In the genomic region with DNA sequence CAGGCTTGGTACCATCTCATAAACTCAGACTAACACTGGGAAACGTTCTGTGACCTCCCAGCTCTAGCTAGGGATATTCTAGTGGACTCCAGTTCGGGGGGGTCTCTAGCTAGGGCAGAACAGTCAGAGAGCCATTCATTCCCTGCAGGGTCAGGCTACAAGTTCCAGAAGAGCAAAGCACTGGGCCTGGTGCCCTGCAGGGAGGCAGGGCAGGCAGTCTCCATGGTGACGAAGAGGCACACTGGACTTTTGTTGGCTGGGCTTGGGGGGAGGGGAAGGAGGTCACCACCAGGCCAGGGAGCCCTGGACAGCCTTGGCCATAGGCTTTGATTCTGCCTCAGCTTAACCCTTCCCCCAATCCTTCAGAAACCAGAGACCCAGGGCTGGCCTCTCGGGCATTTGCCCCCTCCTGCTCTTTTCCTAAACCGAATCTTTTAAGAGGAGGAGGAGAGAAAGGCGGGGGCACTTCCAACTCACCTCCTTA, we compare ENCODE assay signal across 8 mouse cellular contexts. TPM values are rescaled to one million over a fixed set of nuclear protein-coding genes. Genes with fewer than 3 reads are reported as not detected.
DNase-seq lines count a peak whose midpoint lies in the region; ATAC-seq and TF ChIP-seq lines count a peak whose summit lies in the region.

Gene AC134908.4, minus strand, starts transcription at position 51 of the 484 bp plus-strand sequence.

- H3K4me1 ChIP-seq in erythroblast, embryonic 14.5 days (ENCODE audit: control insufficient read depth), result peaks cover 66% of the 10 kb centered on the region
- H3K4me1 ChIP-seq in ES-Bruce4 (ENCODE audit: control insufficient read depth, insufficient read depth, low read length), result peaks cover 4% of the 10 kb centered on the region
- peaks cover 35% of the 10 kb centered on the region for H3K4me1 ChIP-seq in forebrain, embryonic 11.5 days (replicated peaks; ENCODE audit: control insufficient read depth, insufficient read depth, low read length)
- H3K4me1 ChIP-seq in liver, embryonic 15.5 days (replicated peaks), result peaks cover 58% of the 10 kb centered on the region
- peaks cover 37% of the 10 kb centered on the region for H3K4me1 ChIP-seq in stomach, embryonic 16.5 days (ENCODE audit: control insufficient read depth, insufficient read depth, low read length)

- peak within 1 kb of the TSS; percentile 81 for H3K9ac ChIP-seq in ES-Bruce4 (ENCODE audit: low read depth, poor library complexity, severe bottlenecking)
- H3K9ac ChIP-seq in forebrain, embryonic 11.5 days (ENCODE audit: low read length), result peak within 1 kb of the TSS; percentile 90
- peak within 1 kb of the TSS; percentile 70 for H3K9ac ChIP-seq in liver, embryonic 15.5 days
- peak within 1 kb of the TSS; percentile 80 for H3K9ac ChIP-seq in stomach, embryonic 16.5 days (ENCODE audit: low read length)

- peak; percentile 81 for DNase-seq in forebrain, embryonic 11.5 days (ENCODE audit: low spot score)
- DNase-seq in kidney, adult 9 months, result peak; percentile 79
- no peak for DNase-seq in thymus, postnatal 36 days

- ATAC-seq in erythroblast, adult 5-6 weeks (replicated peaks; ENCODE audit: low FRiP score, poor library complexity, severe bottlenecking), result no peak
- ATAC-seq in forebrain, embryonic 11.5 days (replicated peaks; ENCODE audit: low FRiP score), result peak; percentile 32
- ATAC-seq in liver, embryonic 15.5 days (ENCODE audit: insufficient read depth), result no peak
- no peak for ATAC-seq in stomach, embryonic 16.5 days (ENCODE audit: insufficient read depth, low FRiP score)

- peaks cover 9% of the 10 kb centered on the region for H3K36me3 ChIP-seq in erythroblast, embryonic 14.5 days (ENCODE audit: control insufficient read depth)
- no peaks in the 10 kb centered on the region for H3K36me3 ChIP-seq in ES-Bruce4 (ENCODE audit: control insufficient read depth, insufficient read depth, low read length, poor library complexity, severe bottlenecking)
- H3K36me3 ChIP-seq in forebrain, embryonic 11.5 days (ENCODE audit: control insufficient read depth, insufficient read depth, low read length), result no peaks in the 10 kb centered on the region
- H3K36me3 ChIP-seq in liver, embryonic 15.5 days (replicated peaks), result no peaks in the 10 kb centered on the region
- no peaks in the 10 kb centered on the region for H3K36me3 ChIP-seq in stomach, embryonic 16.5 days (ENCODE audit: control insufficient read depth, insufficient read depth, low read length)

- H3K4me3 ChIP-seq in erythroblast, embryonic 14.5 days (replicated peaks), result peak within 1 kb of the TSS; percentile 82
- peak within 1 kb of the TSS; percentile 76 for H3K4me3 ChIP-seq in ES-Bruce4 (ENCODE audit: low read depth, low read length)
- H3K4me3 ChIP-seq in forebrain, embryonic 11.5 days (ENCODE audit: low read depth, low read length), result peak within 1 kb of the TSS; percentile 82
- peak within 1 kb of the TSS; percentile 88 for H3K4me3 ChIP-seq in liver, embryonic 15.5 days (replicated peaks)
- peak within 1 kb of the TSS; percentile 87 for H3K4me3 ChIP-seq in stomach, embryonic 16.5 days (replicated peaks; ENCODE audit: low read length)

- no peak for TF ChIP-seq CTCF in ES-Bruce4 (IDR thresholded peaks at IDR 0.05; ENCODE audit: low read depth, low read length)

- TF ChIP-seq POLR2A in ES-Bruce4 (IDR thresholded peaks at IDR 0.05; ENCODE audit: insufficient read depth, low read length), result no peak

- no peaks in the 10 kb centered on the region; the same call in 1 of the 2 replicates for H3K27me3 ChIP-seq in erythroblast, embryonic 14.5 days (ENCODE audit: control insufficient read depth)
- no peaks in the 10 kb centered on the region for H3K27me3 ChIP-seq in ES-Bruce4 (ENCODE audit: control insufficient read depth, insufficient read depth, low read length, poor library complexity, severe bottlenecking)
- H3K27me3 ChIP-seq in forebrain, embryonic 11.5 days (ENCODE audit: control insufficient read depth, insufficient read depth, low read length), result no peaks in the 10 kb centered on the region
- H3K27me3 ChIP-seq in liver, embryonic 15.5 days, result no peaks in the 10 kb centered on the region
- no peaks in the 10 kb centered on the region for H3K27me3 ChIP-seq in stomach, embryonic 16.5 days (ENCODE audit: control insufficient read depth, insufficient read depth, low read length)

- no peak for TF ChIP-seq EP300 in ES-Bruce4 (IDR thresholded peaks at IDR 0.05; ENCODE audit: insufficient read depth, low read depth, low read length)

- peak within 1 kb of the TSS; percentile 91 for H3K4me2 ChIP-seq in forebrain, embryonic 11.5 days (ENCODE audit: low read depth, low read length, severe bottlenecking)
- H3K4me2 ChIP-seq in liver, embryonic 15.5 days, result peak within 1 kb of the TSS; percentile 96
- H3K4me2 ChIP-seq in stomach, embryonic 16.5 days (ENCODE audit: low read depth, low read length), result peak within 1 kb of the TSS; percentile 93

- no peaks in the 10 kb centered on the region for H3K9me3 ChIP-seq in erythroblast, embryonic 14.5 days (ENCODE audit: control insufficient read depth, low read length)
- H3K9me3 ChIP-seq in ES-Bruce4 (replicated peaks; ENCODE audit: control insufficient read depth, insufficient read depth, low read length, poor library complexity, severe bottlenecking), result no peaks in the 10 kb centered on the region
- H3K9me3 ChIP-seq in forebrain, embryonic 11.5 days (ENCODE audit: control insufficient read depth, low read length), result no peaks in the 10 kb centered on the region
- no peaks in the 10 kb centered on the region for H3K9me3 ChIP-seq in liver, embryonic 15.5 days (replicated peaks)
- H3K9me3 ChIP-seq in stomach, embryonic 16.5 days (replicated peaks; ENCODE audit: control insufficient read depth, low read length), result no peaks in the 10 kb centered on the region

- H3K27ac ChIP-seq in ES-Bruce4 (ENCODE audit: insufficient read depth, low read length), result no peak within 1 kb of the TSS
- peak within 1 kb of the TSS; percentile 94 for H3K27ac ChIP-seq in forebrain, embryonic 11.5 days (ENCODE audit: low read depth, low read length)
- H3K27ac ChIP-seq in liver, embryonic 15.5 days (replicated peaks), result 0 out of 2 replicates have a peak within 1 kb of the TSS, but pooled peaks have one; percentile 33
- peak within 1 kb of the TSS; percentile 27; the same call in 1 of the 2 replicates for H3K27ac ChIP-seq in stomach, embryonic 16.5 days (ENCODE audit: low read length)

- under 1% methylated on average over 6 of the region's 6 CpGs for WGBS in forebrain, embryonic 11.5 days
- 41% methylated on average over 6 of the region's 6 CpGs for WGBS in liver, embryonic 15.5 days (ENCODE audit: insufficient replicate concordance)
- 33% methylated on average over 6 of the region's 6 CpGs for WGBS in stomach, embryonic 16.5 days

RNA-seq across cellular contexts. Expression of gene AC134908.4, which starts in this region (rescaled TPM):
- not detected in 2 replicates for polyA plus RNA-seq in erythroblast, embryonic 14.5 days (2012)
- not detected in 2 replicates for total RNA-seq in erythroblast, adult 5-6 weeks (2015; ENCODE audit: low replicate concordance)
- total RNA-seq in erythroblast, adult 5-6 weeks (2017; ENCODE audit: low replicate concordance), result not detected in 2 replicates
- 1.6 and 2.6 TPM in 2 replicates for polyA plus RNA-seq in ES-Bruce4 (2011; ENCODE audit: insufficient read depth, insufficient read length, low read depth, missing spikeins)
- not detected in 2 replicates for polyA plus RNA-seq in forebrain, embryonic 11.5 days (2014; fragmentation: Nextera tagmentation; extraction: Ambion mirVana)
- not detected in 2 replicates for polyA plus RNA-seq in liver, embryonic 15.5 days (2015; fragmentation: Nextera tagmentation; extraction: Ambion mirVana)
- 1.2 TPM in 1 of 2 replicates, not detected in the other for polyA plus RNA-seq in stomach, embryonic 16.5 days (2015; fragmentation: Nextera tagmentation; extraction: Ambion mirVana)

Comparison
In these comparisons a context has a peak if more than half of its experiments do, and no peak if none do; other contexts are left out.
1. Peak in DNase-seq, ATAC-seq, H3K4me3 ChIP-seq, H3K27ac ChIP-seq, H3K9ac ChIP-seq and H3K4me2 ChIP-seq in forebrain, embryonic 11.5 days; RNA of the gene not detected or under 1 TPM.